Mouse (Mus musculus) retina, postnatal 7 days (tissue): Measurements from ENCODE around the gene Irf2.

Source experiments
- DNase-seq: peaks from one replicate; pipeline ENCODE4 v3.0.0-alpha.2; 2012; ENCODE audit warnings: low read depth, low spot score

Gene Irf2

DNA sequence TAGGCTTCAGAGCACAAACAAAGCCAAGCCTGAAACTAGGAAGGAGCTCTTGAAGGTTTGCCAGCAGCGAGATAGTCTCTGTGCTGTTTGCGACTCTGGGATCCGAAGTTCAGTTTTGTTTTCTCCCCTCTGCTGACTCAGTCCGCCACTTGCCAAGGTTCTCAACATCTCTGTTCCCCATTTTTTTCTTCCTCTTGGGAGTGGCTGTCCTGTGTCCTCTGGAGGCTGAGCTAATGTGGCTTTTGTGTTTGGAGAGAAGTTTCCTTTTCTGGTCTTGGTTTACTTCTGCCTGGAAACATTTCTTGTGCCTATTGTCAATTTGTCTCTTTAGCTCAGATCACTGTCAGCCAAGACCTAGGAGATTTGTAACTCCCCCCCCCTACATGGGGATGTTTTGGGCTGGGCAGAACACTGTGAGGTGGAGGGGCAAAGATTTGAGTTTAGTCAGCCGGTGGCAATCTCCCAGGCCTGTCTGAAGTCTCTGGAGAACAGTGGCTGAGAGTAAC is 103.2 kb downstream of the Irf2 start:
- no peak for DNase-seq

DNA sequence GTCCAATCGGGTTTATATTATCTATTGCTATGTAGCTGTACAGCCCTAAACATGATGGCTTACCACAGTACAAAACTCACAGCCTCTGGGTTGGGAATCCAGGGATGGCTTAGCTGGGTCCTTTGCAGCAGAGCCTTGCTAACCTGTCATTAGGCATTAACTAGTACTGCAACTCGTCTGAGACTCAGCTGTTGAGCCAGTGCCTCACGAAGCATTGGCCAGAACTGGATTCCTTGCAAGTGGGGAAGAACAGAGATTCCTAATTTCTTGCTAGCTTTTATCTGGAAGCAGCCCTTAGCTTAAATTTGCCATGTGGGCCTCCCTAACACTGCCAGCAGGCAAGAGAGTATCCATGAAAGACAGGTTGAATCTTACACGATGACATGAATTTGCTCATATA is 104.3 kb downstream of the Irf2 start:
- no peak for DNase-seq

DNA sequence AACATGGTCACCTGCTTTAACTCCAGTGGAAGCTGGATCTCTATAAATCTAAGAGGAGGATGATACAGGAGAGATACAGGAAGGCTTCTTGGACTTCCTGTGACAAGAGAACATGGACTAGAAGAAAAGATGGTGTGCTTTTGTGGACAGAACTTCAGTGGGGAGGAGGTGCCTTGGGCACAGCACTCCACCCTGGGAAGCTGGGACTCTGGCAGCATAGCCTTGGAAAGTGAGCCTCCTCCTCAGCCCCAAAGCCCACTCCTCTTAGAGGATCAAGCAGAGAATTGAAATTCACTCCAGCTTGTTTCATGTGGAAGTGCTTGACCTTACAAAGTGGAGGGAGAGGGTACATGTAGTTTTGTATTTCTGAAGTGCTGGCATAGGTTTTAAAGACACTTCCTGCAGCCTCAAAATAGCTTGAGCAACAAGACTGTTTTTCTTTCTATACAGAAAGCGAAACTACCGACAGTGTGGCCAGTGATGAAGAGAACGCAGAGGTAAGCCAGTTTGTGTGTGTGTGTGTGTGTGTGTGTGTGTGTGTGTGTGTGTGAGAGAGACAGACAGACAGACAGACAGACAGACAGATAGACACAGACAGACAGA is 104.9 kb downstream of the Irf2 start:
- DNase-seq, result no peak

DNA sequence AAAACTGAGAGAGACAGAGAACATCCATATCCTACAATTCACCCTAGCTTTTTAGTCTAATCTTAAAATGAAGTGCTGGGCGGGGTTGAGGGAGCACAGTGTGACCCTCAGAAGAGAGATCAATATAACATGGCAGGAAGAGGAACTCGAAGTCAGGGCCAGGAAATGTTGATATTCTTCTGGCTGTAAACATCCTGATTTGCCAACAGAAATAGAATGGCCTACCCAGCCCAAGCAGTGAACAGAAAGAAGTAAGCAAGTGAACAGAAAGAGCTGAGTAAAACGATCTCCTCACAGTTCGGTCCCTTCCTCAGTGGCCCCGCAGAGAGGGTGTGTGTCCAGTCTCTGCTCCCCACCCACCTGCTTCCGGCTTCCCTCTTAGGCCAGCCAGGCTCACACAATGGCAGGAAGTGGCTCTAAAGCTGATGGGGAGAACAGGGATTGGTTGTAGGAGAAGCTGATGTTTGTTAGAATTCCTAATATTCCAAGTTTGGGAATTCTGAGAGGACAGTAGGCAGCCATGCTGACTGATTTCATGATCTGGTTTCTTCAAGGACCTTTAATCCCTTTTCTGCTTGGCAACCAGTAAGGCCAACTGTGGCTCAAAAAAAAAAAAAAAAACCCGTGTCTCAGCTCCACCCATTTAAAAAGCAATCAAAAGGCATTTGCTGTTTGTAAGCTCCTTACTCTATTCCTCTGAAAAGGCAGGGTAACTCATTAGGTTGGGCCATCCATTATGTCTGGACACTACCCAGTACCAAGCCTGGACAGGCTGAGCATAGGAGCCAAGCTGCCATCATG is 105.6 kb downstream of the Irf2 start:
- DNase-seq, result no peak

DNA sequence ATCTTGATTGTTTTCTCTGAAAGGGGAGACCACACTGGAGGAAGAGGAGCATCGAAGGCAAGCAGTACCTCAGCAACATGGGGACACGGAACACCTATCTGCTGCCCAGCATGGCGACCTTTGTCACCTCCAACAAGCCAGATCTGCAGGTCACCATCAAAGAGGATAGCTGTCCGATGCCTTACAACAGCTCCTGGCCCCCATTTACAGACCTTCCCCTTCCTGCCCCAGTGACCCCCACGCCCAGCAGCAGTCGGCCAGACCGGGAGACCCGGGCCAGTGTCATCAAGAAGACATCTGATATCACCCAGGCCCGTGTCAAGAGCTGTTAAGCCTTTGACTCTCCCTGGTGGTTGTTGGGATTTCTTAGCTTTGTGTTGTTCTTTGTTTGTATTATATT is 106.4 kb downstream of the Irf2 start:
- DNase-seq, result no peak

DNA sequence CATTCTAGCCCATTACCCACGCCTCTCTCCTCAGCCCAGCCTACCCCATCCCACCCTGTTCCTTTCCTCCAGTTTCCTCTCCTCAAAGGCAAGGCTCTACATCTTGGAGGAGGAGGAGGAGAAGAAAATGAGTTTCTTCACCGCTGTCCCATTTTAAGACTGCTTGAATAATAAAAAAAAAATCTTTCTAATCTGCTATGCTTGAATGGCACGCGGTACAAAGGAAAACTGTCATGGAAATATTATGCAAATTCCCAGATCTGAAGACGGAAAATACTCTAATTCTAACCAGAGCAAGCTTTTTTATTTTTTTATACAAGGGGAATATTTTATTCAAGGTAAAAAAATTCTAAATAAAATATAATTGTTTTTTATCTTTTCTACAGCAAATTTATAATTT is 107.4 kb downstream of the Irf2 start:
- DNase-seq, result no peak

DNA sequence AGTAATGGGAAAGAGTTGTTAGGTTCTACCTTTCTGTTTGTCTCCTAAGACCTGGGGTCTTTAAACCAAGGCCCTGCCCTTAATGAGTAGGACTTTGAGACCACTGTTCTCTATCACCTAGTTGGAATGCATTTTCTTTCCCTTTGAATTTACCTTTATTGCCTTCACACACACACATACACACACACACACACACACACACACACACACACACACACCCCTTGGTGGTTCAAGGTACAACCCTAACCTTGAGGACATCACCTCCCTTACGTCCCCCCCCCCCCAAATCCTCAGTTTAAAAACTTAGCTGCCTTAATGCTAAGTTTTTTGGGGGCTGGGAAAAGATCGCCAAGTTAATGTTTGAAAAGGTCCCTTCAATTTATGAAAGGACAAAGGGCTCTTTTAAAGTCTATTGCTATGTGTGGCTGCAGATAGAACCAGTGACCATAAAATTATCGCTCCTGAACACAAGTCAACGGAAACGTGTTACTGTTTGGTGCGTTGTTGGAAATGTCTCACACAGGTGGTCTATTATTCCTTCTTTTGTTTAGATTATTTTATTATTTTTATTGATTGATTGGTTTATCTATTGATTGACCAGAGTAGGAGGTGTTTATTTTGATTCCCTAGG is 108.6 kb downstream of the Irf2 start:
- no peak for DNase-seq

DNA sequence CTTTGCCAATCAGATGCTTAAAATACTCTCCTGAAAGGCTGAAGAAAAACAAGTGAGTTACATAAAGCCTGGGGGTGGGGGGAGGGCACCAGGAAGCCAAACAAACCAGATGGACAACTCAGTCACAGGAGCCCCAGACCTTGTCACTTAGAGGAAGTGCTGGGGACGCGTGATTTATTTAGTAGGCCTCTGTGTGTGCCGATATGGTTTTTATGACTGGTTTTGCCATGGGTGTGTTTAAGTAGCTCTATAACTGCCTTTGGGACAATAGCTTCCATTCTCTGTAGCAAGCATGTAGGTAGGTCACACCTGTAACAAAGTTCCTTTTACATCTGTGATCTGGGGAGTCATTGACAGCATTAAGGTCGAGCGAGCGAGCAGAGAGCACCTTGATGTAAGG is 109.4 kb downstream of the Irf2 start:
- DNase-seq, result no peak

DNA sequence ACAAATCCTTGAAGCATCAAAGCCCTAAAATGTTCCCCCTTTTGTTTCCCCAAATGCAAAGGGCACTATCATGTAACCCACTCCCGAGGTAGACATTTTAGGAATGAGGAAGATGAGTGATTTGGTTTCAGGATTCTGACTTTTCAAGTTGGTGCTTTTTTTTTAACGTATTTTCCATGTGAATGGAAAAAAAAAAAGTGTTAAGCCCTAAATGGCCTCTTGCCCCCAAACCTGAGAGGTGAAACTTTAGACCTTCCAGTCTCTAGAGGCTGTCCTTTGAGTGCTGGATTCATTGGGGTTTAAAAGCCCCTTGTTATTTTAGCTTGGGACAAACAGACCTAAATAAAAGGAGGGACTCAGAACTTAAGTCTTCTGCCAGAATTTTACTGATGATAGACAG is 109.9 kb downstream of the Irf2 start:
- no peak for DNase-seq

DNA sequence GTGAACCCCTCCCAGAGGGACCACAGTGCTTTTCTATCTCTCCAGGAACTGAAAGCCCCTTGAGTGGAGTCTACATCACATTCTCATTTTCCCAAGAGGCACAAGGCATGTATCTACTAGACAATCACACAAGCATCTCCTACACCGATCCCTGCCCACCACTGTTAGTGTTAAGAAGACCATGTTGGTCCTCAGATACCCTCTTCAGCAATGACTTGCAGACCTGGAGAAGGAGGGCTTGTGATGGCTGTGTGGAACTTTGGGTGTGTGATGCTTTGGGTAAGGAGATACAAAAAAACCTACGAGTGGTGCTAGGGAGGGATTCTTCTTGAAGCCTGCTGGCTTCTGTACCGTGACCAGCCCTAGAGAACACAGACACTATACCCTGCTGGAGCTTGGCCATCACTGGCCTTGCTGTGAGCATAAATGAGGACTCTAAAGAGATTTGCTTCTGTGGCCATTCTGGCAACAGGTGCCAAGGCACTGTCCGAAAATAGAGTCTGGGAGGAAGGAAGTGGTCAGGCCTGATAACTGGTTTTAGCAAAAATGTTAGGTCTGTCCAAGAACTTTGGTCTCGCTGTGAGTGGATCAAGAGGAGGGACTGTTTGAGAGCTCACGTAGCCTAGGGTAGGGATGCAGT is 110.8 kb downstream of the Irf2 start:
- DNase-seq, result no peak

DNA sequence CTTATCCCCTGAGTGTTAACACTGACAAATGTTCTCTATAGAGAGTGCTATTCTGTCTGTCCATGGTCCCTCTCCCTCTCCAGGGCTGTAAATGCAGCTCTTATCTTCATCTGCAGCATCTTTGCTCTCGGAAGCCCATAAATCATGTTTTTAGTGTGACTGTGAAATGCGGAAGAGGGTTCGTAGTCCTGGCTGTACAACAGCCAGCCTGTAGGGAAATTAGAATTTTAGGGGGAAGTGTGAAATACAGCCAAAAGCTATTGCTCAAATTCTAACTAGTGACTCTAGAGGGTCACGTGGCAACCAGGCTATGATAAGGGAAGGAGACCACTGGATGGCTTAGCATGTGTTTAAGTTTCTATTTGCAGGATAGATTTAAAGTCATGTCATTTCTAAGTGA is 112.0 kb downstream of the Irf2 start:
- DNase-seq, result no peak

DNA sequence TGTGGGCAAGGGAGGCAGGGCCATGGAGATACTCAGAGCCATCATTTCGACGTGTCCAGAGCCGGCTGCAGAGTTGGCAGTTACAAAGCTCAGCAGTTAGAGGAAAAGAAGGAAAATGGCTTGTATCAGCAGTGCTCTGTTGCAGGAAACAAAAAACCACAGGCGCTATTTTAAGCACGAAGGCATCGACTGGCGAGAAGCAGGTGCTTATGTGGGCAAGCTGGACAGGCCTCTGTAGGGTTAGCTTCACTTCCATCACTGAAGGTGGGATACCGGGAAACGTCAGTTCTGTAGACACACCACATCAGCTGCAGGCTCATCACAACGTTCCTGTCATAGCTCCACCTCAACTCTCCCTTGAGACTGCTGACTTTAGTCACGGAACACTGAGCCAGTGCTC is 112.8 kb downstream of the Irf2 start:
- DNase-seq, result no peak

DNA sequence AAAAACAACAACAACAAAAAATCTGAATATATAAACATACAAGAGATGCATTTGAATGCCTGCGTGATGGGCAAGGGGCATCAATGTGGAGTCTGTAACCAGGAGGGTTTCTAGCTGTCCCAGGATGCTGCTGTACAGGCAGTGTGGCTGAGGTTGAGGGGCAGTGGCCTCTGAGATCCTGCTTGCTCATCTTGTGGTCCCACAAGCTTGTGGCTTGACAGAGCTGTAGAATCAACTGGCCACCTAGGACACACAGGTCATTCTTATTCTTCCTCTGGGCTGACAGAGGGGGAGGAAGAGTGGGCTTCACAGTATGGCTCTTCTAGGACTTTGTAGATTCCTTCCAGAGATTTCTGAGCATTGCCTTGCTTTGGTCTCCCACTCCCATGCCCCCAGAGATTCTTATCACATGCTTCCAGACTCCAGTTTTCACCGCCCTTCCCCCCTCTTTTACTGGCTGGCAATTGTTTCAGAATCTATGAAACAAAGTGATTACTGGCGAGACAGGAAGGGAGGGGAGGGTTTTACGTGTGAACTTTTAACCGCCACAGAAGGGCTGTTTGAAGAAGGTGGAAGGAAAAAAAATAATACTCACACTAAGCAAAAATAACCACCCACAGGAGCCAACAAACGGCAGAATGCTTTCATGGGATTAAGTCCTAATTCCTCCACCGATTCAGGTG is 119.8 kb downstream of the Irf2 start:
- no peak for DNase-seq

DNA sequence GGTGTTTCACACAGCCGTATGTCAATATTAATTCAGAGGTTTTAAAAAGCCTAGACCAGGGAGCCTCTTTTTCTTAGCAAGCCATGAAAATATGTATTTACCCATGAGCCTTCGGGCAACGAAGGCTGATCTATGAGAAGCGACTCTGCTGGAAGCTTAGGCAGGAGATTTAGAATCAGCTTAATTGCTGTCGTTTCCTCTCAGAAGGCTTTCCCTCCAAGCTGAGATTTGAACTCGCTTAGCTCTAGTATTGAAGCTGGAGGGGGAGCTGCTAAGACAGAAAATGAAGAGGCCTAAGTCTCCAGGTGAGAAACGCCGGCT is 120.3 kb downstream of the Irf2 start:
- DNase-seq, result no peak

DNA sequence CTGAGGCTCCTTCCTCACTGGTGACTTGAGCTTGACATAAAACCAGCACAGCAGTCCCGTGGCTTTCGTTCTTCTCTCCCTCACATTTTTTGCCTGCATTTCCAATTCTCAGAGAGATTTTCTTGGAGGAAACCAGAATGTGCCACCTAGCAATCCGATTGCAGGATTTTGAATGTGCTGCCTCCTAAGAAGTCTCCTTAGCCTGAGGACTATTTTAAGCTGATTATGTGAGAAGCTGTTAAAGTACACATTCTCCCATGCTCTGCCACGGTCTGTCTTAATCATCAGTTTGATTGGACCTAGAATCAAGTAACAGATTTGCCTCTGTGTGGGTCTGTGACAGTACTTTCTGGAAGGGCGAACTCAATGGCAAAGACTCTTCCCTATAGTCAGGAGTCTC is 123.0 kb downstream of the Irf2 start:
- no peak for DNase-seq

DNA sequence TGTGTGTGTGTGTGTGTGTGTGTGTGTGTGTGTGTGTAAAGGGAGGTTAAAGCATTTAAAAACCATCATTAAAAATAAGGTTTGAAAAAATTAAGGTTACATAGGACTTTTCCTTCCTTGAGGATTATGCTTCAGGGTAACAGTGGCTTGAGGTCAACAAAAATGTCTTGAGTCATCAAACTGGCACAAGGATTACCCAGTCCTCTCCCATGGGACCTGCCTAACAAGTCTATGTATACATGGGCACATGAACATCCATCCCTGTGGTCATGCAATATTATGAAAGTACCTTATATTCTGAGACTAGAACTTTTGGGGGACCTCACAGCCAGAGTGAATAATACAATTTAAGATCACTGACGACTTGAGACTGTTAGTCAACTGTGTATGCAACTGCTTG is 125.9 kb downstream of the Irf2 start:
- no peak for DNase-seq

DNA sequence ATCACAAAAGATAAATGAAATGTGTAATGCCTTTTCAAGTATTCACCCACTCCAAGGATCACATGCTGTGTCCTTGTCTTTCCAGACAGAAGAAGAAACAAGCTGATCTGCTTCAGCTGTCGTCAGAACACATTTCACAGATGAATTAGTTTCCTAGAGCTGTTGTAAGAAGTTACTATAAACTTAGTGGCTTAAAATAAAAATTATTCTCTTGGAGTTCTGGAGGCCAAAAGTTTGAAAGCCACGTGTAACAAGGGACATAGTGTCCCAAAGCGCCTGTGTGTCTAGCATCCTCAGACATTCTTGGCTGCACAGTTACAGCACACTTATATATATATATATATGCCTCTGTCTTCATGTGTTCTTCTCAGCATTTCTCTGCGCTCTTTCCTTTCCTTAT is 127.9 kb downstream of the Irf2 start:
- DNase-seq, result no peak

DNA sequence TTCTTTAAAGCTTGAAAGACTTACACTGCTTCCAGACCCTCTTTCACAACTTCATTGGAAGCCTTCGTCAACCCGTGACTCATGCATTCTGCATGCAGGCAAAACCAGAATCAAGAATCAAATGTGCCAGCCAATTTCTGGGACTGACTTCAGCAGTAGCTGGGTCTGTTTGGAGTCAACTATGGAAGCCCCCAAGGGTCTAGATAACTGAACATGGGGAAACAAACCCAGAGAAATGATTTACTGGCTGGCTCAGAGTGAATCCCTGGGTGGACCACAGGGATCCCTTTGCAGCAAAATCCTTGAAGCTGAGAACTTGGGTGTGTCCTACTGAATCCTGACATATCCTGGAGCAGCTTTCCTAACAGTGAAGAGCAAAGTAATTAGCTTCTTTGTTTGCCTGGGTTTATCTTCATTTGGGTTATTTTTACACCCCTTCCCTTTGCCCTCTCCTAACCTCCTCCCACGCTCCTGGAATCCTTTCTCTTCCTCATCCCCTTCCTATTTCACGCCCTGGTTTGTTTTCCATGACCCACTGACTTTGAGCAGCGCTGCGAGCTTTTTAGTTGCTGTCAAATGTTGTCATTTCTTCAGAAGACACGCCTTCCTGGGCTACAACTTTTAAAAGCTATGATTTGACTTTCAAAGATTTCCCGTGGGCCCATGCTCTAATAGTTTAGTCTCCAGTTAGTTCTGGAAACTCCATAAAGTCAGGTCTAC is 129.0 kb downstream of the Irf2 start:
- no peak for DNase-seq

DNA sequence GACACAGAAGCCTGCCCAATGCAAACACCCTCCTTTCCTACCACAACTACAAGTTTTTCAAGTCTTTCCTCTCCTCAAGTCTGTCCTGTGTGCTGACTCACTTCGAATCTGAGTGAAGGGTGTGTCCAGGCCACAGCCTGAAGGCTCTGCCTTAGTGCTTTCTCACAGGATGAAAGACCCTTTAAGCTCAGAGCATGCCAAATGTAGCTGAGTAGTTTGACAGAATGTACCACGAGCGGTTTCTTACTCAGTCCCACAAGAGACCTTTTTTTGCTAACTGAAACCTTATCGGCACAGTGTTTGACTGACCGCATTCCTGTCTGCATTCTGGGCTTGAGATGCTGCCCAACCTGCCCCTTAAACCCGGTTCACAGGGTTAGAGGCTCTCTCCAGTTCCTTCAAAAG is 130.0 kb downstream of the Irf2 start:
- no peak for DNase-seq

DNA sequence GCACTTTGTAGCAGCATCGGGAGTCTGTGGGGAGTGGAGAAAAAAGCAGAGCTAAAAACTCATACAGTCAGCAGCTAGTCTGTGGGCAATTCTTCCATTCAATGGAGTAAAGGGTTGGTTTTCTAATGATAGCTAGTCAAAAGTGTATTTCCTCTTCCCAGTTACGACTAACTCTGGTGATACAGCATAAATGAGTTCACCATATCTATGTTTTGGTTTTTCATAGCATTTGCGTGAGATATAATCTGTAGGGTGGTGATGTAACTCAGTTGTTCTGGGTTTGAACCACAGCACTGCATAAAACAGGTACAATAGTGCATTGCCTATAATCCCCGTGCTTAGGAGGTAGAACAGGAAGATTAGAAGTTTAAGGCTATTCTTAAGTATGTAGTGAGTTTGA is 131.6 kb downstream of the Irf2 start:
- no peak for DNase-seq

DNA sequence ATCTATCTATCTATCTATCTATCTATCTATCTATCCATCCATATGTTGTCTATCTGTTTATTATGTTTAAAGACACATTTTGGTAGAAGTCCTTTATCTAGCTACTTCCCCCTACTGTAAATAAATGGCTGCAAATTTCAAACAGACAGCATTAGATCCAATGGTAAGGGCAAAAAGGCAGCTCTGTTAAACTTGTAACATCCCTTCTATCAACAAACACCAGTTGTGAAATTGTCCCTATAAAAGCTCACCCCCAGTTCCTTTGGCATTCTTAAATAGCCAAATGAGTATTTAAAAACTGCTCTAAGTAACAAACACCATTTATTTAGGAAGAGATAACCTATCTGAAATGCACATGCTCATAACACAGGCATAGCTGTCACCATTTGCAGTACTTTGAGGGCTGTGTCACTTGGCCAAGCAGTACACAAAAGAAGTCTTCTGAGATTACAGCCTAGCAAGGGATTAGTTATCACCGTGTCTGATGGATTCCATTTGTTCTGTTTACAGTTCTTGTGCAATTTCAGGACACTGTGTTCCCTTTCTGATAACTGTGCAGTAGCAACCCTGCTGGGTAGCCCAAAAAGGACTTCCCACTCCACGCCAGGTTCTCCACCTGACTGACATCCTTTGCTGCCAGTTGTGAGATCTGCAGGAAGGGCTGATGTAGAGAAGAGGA is 136.2 kb downstream of the Irf2 start:
- DNase-seq, result no peak
